Mouse (Mus musculus): ENCODE results near the gene Xrcc1. TPM values are rescaled to one million over a fixed set of nuclear protein-coding genes. Genes with fewer than 3 reads are reported as not detected.

Xrcc1 gene
- polyA plus RNA-seq, 1 experiment from 2014 or later: 110 TPM

GRCm38 (mm10) chr7:24530062-24530931 is 15.8 kb upstream of the Xrcc1 start, which contains the start of gene Irgq:
TSS of gene Irgq (plus strand) at chr7:24530689.
- peaks cover 44% of the 10 kb centered on the region for H3K4me1 ChIP-seq
- H3K36me3 ChIP-seq: peaks cover 22% of the 10 kb centered on the region
- H3K4me2 ChIP-seq: peak within 1 kb of the TSS; percentile 91
- H3K4me3 ChIP-seq: peak within 1 kb of the TSS; percentile 59
- ATAC-seq (ENCODE audit: insufficient number of reproducible peaks, low FRiP score, low TSS enrichment, low read depth): peak; percentile 94
- peaks cover 8% of the 10 kb centered on the region; the same call in 1 of the 2 replicates for H3K27me3 ChIP-seq
- no peaks in the 10 kb centered on the region for H3K9me3 ChIP-seq
- peak within 1 kb of the TSS; percentile 88 for H3K27ac ChIP-seq
- WGBS: under 1% methylated on average over 44 of the region's 44 CpGs
- peak within 1 kb of the TSS; percentile 74 for H3K9ac ChIP-seq

- 1% methylated on average over 43 of the region's 43 CpGs for WGBS
- peaks cover 42% of the 10 kb centered on the region for H3K4me1 ChIP-seq
- H3K4me3 ChIP-seq: peak overlapping the region; percentile 59
- H3K27ac ChIP-seq: peak overlapping the region; percentile 85
- peak overlapping the region; percentile 91 for H3K4me2 ChIP-seq
- H3K36me3 ChIP-seq: peaks cover 31% of the 10 kb centered on the region
- H3K9me3 ChIP-seq: no peaks in the 10 kb centered on the region
- peaks cover 8% of the 10 kb centered on the region; the same call in 1 of the 2 replicates for H3K27me3 ChIP-seq
- ATAC-seq (ENCODE audit: insufficient number of reproducible peaks, low FRiP score, low TSS enrichment, low read depth): peak; percentile 63; the same call in 1 of the 2 replicates
- peak overlapping the region; percentile 74 for H3K9ac ChIP-seq
Measured at GRCm38 (mm10) chr7:24531211-24531971, 14.7 kb upstream of the Xrcc1 start.

GRCm38 (mm10) chr7:24533031-24533571 is 13.0 kb upstream of the Xrcc1 start:
- 75% methylated on average over 28 of the region's 28 CpGs for WGBS
- H3K9me3 ChIP-seq: no peaks in the 10 kb centered on the region
- H3K4me1 ChIP-seq: peaks cover 38% of the 10 kb centered on the region
- H3K27me3 ChIP-seq: peaks cover 8% of the 10 kb centered on the region; the same call in 1 of the 2 replicates
- H3K27ac ChIP-seq: no peak overlapping the region
- H3K4me3 ChIP-seq: no peak overlapping the region
- H3K4me2 ChIP-seq: no peak overlapping the region
- H3K36me3 ChIP-seq: peaks cover 31% of the 10 kb centered on the region
- no peak for ATAC-seq (ENCODE audit: insufficient number of reproducible peaks, low FRiP score, low TSS enrichment, low read depth)
- H3K9ac ChIP-seq: no peak overlapping the region

- Histone ChIP-seq H3K27ac (no peak overlapping the region), H3K9me3 (no peaks in the 10 kb centered on the region), H3K36me3 (peaks cover 31% of the 10 kb centered on the region), H3K4me3 (no peak overlapping the region), H3K4me1 (peaks cover 38% of the 10 kb centered on the region), H3K9ac (no peak overlapping the region), H3K4me2 (no peak overlapping the region), H3K27me3 (peaks cover 8% of the 10 kb centered on the region; the same call in 1 of the 2 replicates)
- no peak for ATAC-seq (ENCODE audit: insufficient number of reproducible peaks, low FRiP score, low TSS enrichment, low read depth)
- 38% methylated on average over 40 of the region's 42 CpGs for WGBS
Measured at GRCm38 (mm10) chr7:24533806-24534205, 12.3 kb upstream of the Xrcc1 start.

- no peaks in the 10 kb centered on the region for H3K9me3 ChIP-seq
- ATAC-seq (ENCODE audit: insufficient number of reproducible peaks, low FRiP score, low TSS enrichment, low read depth): no peak
- no peak overlapping the region for H3K4me3 ChIP-seq
- no peak overlapping the region for H3K9ac ChIP-seq
- H3K4me1 ChIP-seq: peaks cover 35% of the 10 kb centered on the region
- H3K36me3 ChIP-seq: peaks cover 31% of the 10 kb centered on the region
- no peak overlapping the region for H3K27ac ChIP-seq
- 42% methylated on average over 19 of the region's 19 CpGs for WGBS
- H3K4me2 ChIP-seq: no peak overlapping the region
- peaks cover 8% of the 10 kb centered on the region; the same call in 1 of the 2 replicates for H3K27me3 ChIP-seq
Measured at GRCm38 (mm10) chr7:24534301-24534700, 11.8 kb upstream of the Xrcc1 start.

GRCm38 (mm10) chr7:24537081-24537480 is 9.0 kb upstream of the Xrcc1 start:
- Histone ChIP-seq H3K4me3 (no peak overlapping the region), H3K27me3 (peaks cover 8% of the 10 kb centered on the region; the same call in 1 of the 2 replicates), H3K9ac (no peak overlapping the region), H3K9me3 (no peaks in the 10 kb centered on the region), H3K4me1 (peaks cover 20% of the 10 kb centered on the region), H3K4me2 (no peak overlapping the region), H3K27ac (no peak overlapping the region), H3K36me3 (peaks cover 31% of the 10 kb centered on the region)
- ATAC-seq (ENCODE audit: insufficient number of reproducible peaks, low FRiP score, low TSS enrichment, low read depth): no peak
- WGBS: 75% methylated on average over 4 of the region's 4 CpGs

- Histone ChIP-seq H3K9ac (no peak overlapping the region), H3K27me3 (peaks cover 8% of the 10 kb centered on the region; the same call in 1 of the 2 replicates), H3K27ac (no peak overlapping the region), H3K4me1 (peaks cover 15% of the 10 kb centered on the region), H3K9me3 (no peaks in the 10 kb centered on the region), H3K36me3 (peaks cover 31% of the 10 kb centered on the region), H3K4me3 (no peak overlapping the region), H3K4me2 (no peak overlapping the region)
- WGBS: 72% methylated on average over 5 of the region's 5 CpGs
- ATAC-seq (ENCODE audit: insufficient number of reproducible peaks, low FRiP score, low TSS enrichment, low read depth): no peak
Measured at GRCm38 (mm10) chr7:24537591-24537990, 8.5 kb upstream of the Xrcc1 start.

- WGBS: 41% methylated on average over 5 of the region's 5 CpGs
- peaks cover 30% of the 10 kb centered on the region for H3K36me3 ChIP-seq
- H3K9me3 ChIP-seq: no peaks in the 10 kb centered on the region
- peaks cover 14% of the 10 kb centered on the region for H3K4me1 ChIP-seq
- no peak for ATAC-seq (ENCODE audit: insufficient number of reproducible peaks, low FRiP score, low TSS enrichment, low read depth)
- H3K27ac ChIP-seq: no peak overlapping the region
- no peak overlapping the region for H3K9ac ChIP-seq
- H3K27me3 ChIP-seq: peaks cover 7% of the 10 kb centered on the region; the same call in 1 of the 2 replicates
- no peak overlapping the region for H3K4me3 ChIP-seq
- H3K4me2 ChIP-seq: no peak overlapping the region
Measured at GRCm38 (mm10) chr7:24538154-24538553, 7.9 kb upstream of the Xrcc1 start.

- peaks cover 24% of the 10 kb centered on the region for H3K36me3 ChIP-seq
- WGBS: 77% methylated on average over 5 of the region's 5 CpGs
Measured at GRCm38 (mm10) chr7:24538701-24539100, 7.4 kb upstream of the Xrcc1 start.

GRCm38 (mm10) chr7:24539686-24540085 is 6.4 kb upstream of the Xrcc1 start:
- no peak for ATAC-seq (ENCODE audit: insufficient number of reproducible peaks, low FRiP score, low TSS enrichment, low read depth)
- WGBS: 86% methylated on average over 4 of the region's 4 CpGs
- no peak overlapping the region for H3K4me2 ChIP-seq
- H3K9me3 ChIP-seq: no peaks in the 10 kb centered on the region
- no peaks in the 10 kb centered on the region for H3K27me3 ChIP-seq
- H3K4me1 ChIP-seq: no peaks in the 10 kb centered on the region
- no peak overlapping the region for H3K4me3 ChIP-seq
- H3K27ac ChIP-seq: no peak overlapping the region
- H3K36me3 ChIP-seq: peaks cover 14% of the 10 kb centered on the region
- no peak overlapping the region for H3K9ac ChIP-seq

More at GRCm38 (mm10) chr7:24538701-24539100, 7.4 kb upstream of the Xrcc1 start:
- Histone ChIP-seq H3K4me3 (no peak overlapping the region), H3K9me3 (no peaks in the 10 kb centered on the region), H3K4me1 (peaks cover 8% of the 10 kb centered on the region), H3K27me3 (peaks cover 2% of the 10 kb centered on the region; the same call in 1 of the 2 replicates), H3K4me2 (no peak overlapping the region), H3K27ac (no peak overlapping the region), H3K9ac (no peak overlapping the region)
- no peak for ATAC-seq (ENCODE audit: insufficient number of reproducible peaks, low FRiP score, low TSS enrichment, low read depth)

- ATAC-seq (ENCODE audit: insufficient number of reproducible peaks, low FRiP score, low TSS enrichment, low read depth): no peak
- Histone ChIP-seq H3K4me2 (no peak overlapping the region), H3K27ac (no peak overlapping the region), H3K9me3 (no peaks in the 10 kb centered on the region), H3K4me1 (peaks cover 21% of the 10 kb centered on the region), H3K27me3 (no peaks in the 10 kb centered on the region), H3K4me3 (no peak overlapping the region), H3K9ac (no peak overlapping the region), H3K36me3 (peaks cover 14% of the 10 kb centered on the region)
- WGBS: 85% methylated on average over 2 of the region's 2 CpGs
Measured at GRCm38 (mm10) chr7:24544506-24544905, 1.6 kb upstream of the Xrcc1 start.

All from limb, embryonic 15.5 days (tissue).